Mouse (Mus musculus) retina, postnatal 1 day (tissue): ENCODE results near the gene Csf3.
A peak's percentile ranks its signal among the peaks of the same experiment; 100 is the strongest.

Source experiments
- DNase-seq: peaks from one replicate; pipeline ENCODE4 v3.0.0-alpha.2; 2012

The Csf3 gene

GRCm38 (mm10) chr11:98697225-98697624, 3.8 kb upstream of the Csf3 start:
- DNase-seq, result no peak

GRCm38 (mm10) chr11:98698849-98699640, 2.0 kb upstream of the Csf3 start:
- DNase-seq, result no peak

- peak; percentile 73 for DNase-seq
These were observed 1.2 kb upstream of the Csf3 start for GRCm38 (mm10) chr11:98699911-98700310.

- no peak for DNase-seq
These were observed 1.3 kb downstream of the Csf3 start for GRCm38 (mm10) chr11:98702323-98702722.

- DNase-seq, result no peak
These were observed 4.0 kb downstream of the Csf3 start for GRCm38 (mm10) chr11:98705021-98705420.

GRCm38 (mm10) chr11:98707401-98708281, 6.6 kb downstream of the Csf3 start:
- DNase-seq, result no peak

GRCm38 (mm10) chr11:98708282-98708956, 7.4 kb downstream of the Csf3 start:
- no peak for DNase-seq

- DNase-seq, result no peak
These were observed 8.1 kb downstream of the Csf3 start for GRCm38 (mm10) chr11:98709001-98709741.

GRCm38 (mm10) chr11:98710416-98711045, 9.5 kb downstream of the Csf3 start:
- DNase-seq, result peak; percentile 90

GRCm38 (mm10) chr11:98711046-98711434, 10.0 kb downstream of the Csf3 start:
- no peak for DNase-seq

- peak; percentile 61 for DNase-seq
These were observed 10.9 kb downstream of the Csf3 start for GRCm38 (mm10) chr11:98712009-98712408.

- no peak for DNase-seq
These were observed 12.6 kb downstream of the Csf3 start for GRCm38 (mm10) chr11:98713703-98714102.

- no peak for DNase-seq
These were observed 14.9 kb downstream of the Csf3 start for GRCm38 (mm10) chr11:98715946-98716345.

GRCm38 (mm10) chr11:98717904-98718303, 16.8 kb downstream of the Csf3 start:
- peak; percentile 68 for DNase-seq

- DNase-seq, result no peak
These were observed 19.7 kb downstream of the Csf3 start for GRCm38 (mm10) chr11:98720756-98721155.

GRCm38 (mm10) chr11:98721458-98722226, 20.6 kb downstream of the Csf3 start:
- peak; percentile 41 for DNase-seq

- no peak for DNase-seq
These were observed 22.0 kb downstream of the Csf3 start for GRCm38 (mm10) chr11:98723098-98723497.

- no peak for DNase-seq
These were observed 25.0 kb downstream of the Csf3 start for GRCm38 (mm10) chr11:98725926-98726506.

- DNase-seq, result peak; percentile 97
These were observed 28.1 kb downstream of the Csf3 start, which contains the start of gene Med24 for GRCm38 (mm10) chr11:98729119-98729588. TSS of gene Med24 (minus strand) at chr11:98729435.

- DNase-seq, result no peak
These were observed 29.7 kb downstream of the Csf3 start for GRCm38 (mm10) chr11:98730727-98731126.

GRCm38 (mm10) chr11:98731134-98731533, 30.1 kb downstream of the Csf3 start:
- peak; percentile 55 for DNase-seq
